ENCODE assay signal across 14 mouse cellular contexts in the genomic region with DNA sequence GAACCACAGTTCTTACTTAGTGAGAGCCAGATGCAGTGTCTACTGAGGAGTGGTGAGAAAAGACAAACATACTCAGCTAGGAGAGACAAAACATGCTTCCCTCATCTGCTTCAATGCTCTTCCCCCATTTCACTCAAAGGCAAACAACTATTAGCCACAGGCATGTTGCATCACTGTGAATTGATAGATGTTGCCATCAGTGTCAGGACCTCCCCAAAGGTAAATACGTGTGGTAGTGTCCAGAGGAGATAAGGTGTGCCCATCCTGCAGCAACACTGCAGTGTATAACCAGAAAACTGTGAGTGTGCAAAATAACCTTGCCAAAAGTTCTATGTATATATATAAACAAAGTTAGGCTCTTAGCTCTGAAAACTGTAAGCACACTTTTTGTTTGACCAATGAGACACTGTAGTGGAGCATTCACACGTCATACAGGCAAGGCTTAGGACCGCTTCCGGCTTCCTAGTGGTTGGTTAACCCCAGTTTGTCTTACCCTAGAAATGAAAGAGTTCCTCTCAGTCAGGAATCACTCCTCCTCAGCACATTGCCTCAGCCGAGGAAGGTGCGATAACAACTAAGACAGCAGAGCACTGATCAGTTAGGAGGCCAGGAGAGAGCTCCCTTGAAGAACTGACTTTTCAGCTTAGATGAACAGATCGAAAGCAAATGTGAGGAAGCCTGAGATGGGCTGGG. TPM values are rescaled to one million over a fixed set of nuclear protein-coding genes. Genes with fewer than 3 reads are reported as not detected.
DNase-seq lines count a peak whose midpoint lies in the region; ATAC-seq and TF ChIP-seq lines count a peak whose summit lies in the region.
"Had no signal": no experiment of that assay in that cellular context is flagged by ENCODE, and none has a peak within 500 bp of the region (broad histone marks: within the 10 kb centered on the region; RNA-seq: fewer than 3 reads in every experiment).

No protein-coding gene starts in this region.

- H3K36me3 ChIP-seq in liver, embryonic 11.5 days (ENCODE audit: control insufficient read depth, insufficient read depth, low read length): no peaks in the 10 kb centered on the region
- no peaks in the 10 kb centered on the region for H3K36me3 ChIP-seq in kidney, adult 2 months (ENCODE audit: control insufficient read depth, insufficient read depth, low read length)
- H3K36me3 ChIP-seq: kidney, embryonic 15.5 days; neural tube, embryonic 13.5 days had no signal

- H3K27ac ChIP-seq in gastrocnemius, adult 2 months: peak overlapping the region; percentile 71
- H3K27ac ChIP-seq in liver, embryonic 11.5 days (ENCODE audit: low read depth, low read length): peak overlapping the region; percentile 40; the same call in 1 of the 2 replicates
- no peak overlapping the region for H3K27ac ChIP-seq in kidney, adult 2 months (ENCODE audit: insufficient read depth, low read depth, low read length)
- H3K27ac ChIP-seq: kidney, embryonic 15.5 days; neural tube, embryonic 13.5 days had no signal

- WGBS in liver, embryonic 11.5 days: 48% methylated on average over 7 of the region's 7 CpGs
- 65% methylated on average over 7 of the region's 7 CpGs for WGBS in kidney, adult 2 months

- intact Hi-C loops in gastrocnemius, adult 2 months (cut with DNase I): no loop called here

- H3K4me1 ChIP-seq in liver, embryonic 11.5 days (replicated peaks; ENCODE audit: control insufficient read depth, insufficient read depth, low read length): peaks cover 38% of the 10 kb centered on the region
- peaks cover 18% of the 10 kb centered on the region for H3K4me1 ChIP-seq in kidney, adult 2 months (ENCODE audit: control insufficient read depth, insufficient read depth, low read length)

- H3K4me2 ChIP-seq in liver, embryonic 11.5 days: peak overlapping the region; percentile 30; the same call in 1 of the 2 replicates
- H3K4me2 ChIP-seq: kidney, embryonic 15.5 days; neural tube, embryonic 13.5 days had no signal

- H3K27me3 ChIP-seq in liver, embryonic 11.5 days (replicated peaks; ENCODE audit: control insufficient read depth, insufficient read depth, low read length): no peaks in the 10 kb centered on the region
- H3K27me3 ChIP-seq in kidney, adult 2 months (replicated peaks; ENCODE audit: control insufficient read depth, insufficient read depth, low read length): no peaks in the 10 kb centered on the region
- H3K27me3 ChIP-seq: kidney, embryonic 15.5 days; neural tube, embryonic 13.5 days had no signal

- no peak for TF ChIP-seq POLR2A in kidney, adult 2 months (IDR thresholded peaks at IDR 0.05; ENCODE audit: low read depth, low read length)

- no peaks in the 10 kb centered on the region for H3K9me3 ChIP-seq in liver, embryonic 11.5 days (ENCODE audit: control insufficient read depth, low read length)
- H3K9me3 ChIP-seq: kidney, embryonic 15.5 days; neural tube, embryonic 13.5 days had no signal

- no peak for DNase-seq in gastrocnemius, adult 2 months
- no peak for DNase-seq in gastrocnemius, postnatal 4 days (ENCODE audit: low spot score in 2 of 2)
- no peak for DNase-seq in liver, embryonic 11.5 days (ENCODE audit: low spot score)
- peak; percentile 30 to 46 for DNase-seq in natural killer cell, adult 2 months (ENCODE audit: low spot score in 2 of 2)
- DNase-seq in left cerebral cortex, adult 9 months (ENCODE audit: low spot score in 2 of 2): no peak
- no peak for DNase-seq in kidney, adult 2 months
- no peak for DNase-seq in ovary, postnatal 14 days (ENCODE audit: low spot score)
- DNase-seq: cerebellum, adult 9-11 months; gastrocnemius, postnatal 25 days; lung, postnatal 4 days; right cerebral cortex, postnatal 25 days had no signal

- peak overlapping the region; percentile 27; the same call in 1 of the 2 replicates for H3K4me3 ChIP-seq in gastrocnemius, adult 2 months
- no peak overlapping the region for H3K4me3 ChIP-seq in liver, embryonic 11.5 days (ENCODE audit: low read depth, low read length)
- no peak overlapping the region for H3K4me3 ChIP-seq in kidney, adult 2 months (ENCODE audit: insufficient read depth, low read depth, low read length)
- H3K4me3 ChIP-seq: kidney, embryonic 15.5 days; neural tube, embryonic 13.5 days had no signal

- TF ChIP-seq CTCF in gastrocnemius, adult 2 months (IDR thresholded peaks at IDR 0.05): no peak
- no peak for TF ChIP-seq CTCF in kidney, adult 2 months (conservative IDR thresholded peaks at IDR 0.05; ENCODE audit: insufficient read depth, insufficient read length, low read depth, low read length)

- H3K9ac ChIP-seq in liver, embryonic 11.5 days (ENCODE audit: low read depth, low read length): no peak overlapping the region
- H3K9ac ChIP-seq: kidney, embryonic 15.5 days; neural tube, embryonic 13.5 days had no signal

- ATAC-seq in activated CD4-positive, CD25-positive, alpha-beta regulatory T cell, adult 4 months: peak; percentile 99
- ATAC-seq in liver, embryonic 11.5 days (replicated peaks; ENCODE audit: low FRiP score): peak; percentile 60

RNA-seq across cellular contexts. Expression of gene Tnpo1, which starts 29.6 kb away (rescaled TPM):
- 10 to 100 TPM; 32.2 to 39.3 TPM for total RNA-seq in gastrocnemius, adult 2 months (2021)
- total RNA-seq in gastrocnemius, postnatal 4 days (2021): 10 to 100 TPM; 91.7 to 99.7 TPM
- polyA plus RNA-seq in activated CD4-positive, CD25-positive, alpha-beta regulatory T cell, adult 4 months (2017; shearing (Covaris generic)): 10 to 100 TPM; 26.7 to 38.3 TPM
- polyA plus RNA-seq in liver, embryonic 11.5 days (2014; fragmentation: Nextera tagmentation; extraction: Ambion mirVana): 32.2 and 34.9 TPM in 2 replicates
- polyA plus RNA-seq in kidney, adult 2 months (2012; rRNA removed): 25.0 and 27.0 TPM in 2 replicates

Comparison
In these comparisons a context has a peak if more than half of its experiments do, and no peak if none do; other contexts are left out.
1. DNase-seq: peak in natural killer cell, adult 2 months (2 of 2); none in gastrocnemius, adult 2 months (single experiment), gastrocnemius, postnatal 4 days (0 of 2), liver, embryonic 11.5 days (single experiment), left cerebral cortex, adult 9 months (0 of 2), kidney, adult 2 months (single experiment) and ovary, postnatal 14 days (single experiment).